18 mouse cellular contexts compared by ENCODE assay signal in the genomic region with DNA sequence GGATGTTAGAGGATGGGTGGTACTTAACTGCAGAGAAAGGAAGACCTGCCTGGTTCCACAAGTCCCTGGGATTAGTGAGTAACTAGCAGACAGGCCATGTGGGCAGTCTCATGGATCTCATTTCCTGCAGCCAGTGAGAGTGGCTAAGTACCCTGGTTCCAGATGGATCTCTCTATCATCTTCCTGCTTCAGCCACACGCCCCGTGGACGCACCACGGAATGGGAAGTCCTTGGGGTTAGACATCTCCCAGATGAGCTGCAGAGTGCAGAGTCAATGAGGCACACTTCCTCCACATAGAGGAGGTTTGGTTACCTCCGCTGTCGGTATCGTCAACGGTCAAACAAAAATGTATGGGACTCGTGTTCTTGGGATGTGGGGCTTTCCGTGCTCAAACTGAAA.
"Had no signal": no experiment of that assay in that cellular context is flagged by ENCODE, and none has a peak within 500 bp of the region (broad histone marks: within the 10 kb centered on the region; RNA-seq: fewer than 3 reads in every experiment).

No protein-coding gene starts in this region.

- H3K4me2 ChIP-seq: liver, embryonic 11.5 days; lung, embryonic 15.5 days; neural tube, embryonic 15.5 days; stomach, embryonic 15.5 days had no signal

- H3K4me3 ChIP-seq: left cerebral cortex, adult 2 months; limb, embryonic 10.5 days; lung, embryonic 15.5 days; midbrain, embryonic 10.5 days; myocyte; neural tube, embryonic 15.5 days; stomach, embryonic 15.5 days had no signal

- H3K27me3 ChIP-seq: lung, embryonic 15.5 days; neural tube, embryonic 15.5 days; stomach, embryonic 15.5 days had no signal

- H3K9ac ChIP-seq: lung, embryonic 15.5 days; neural tube, embryonic 15.5 days; stomach, embryonic 15.5 days had no signal

- H3K4me1 ChIP-seq: neural tube, embryonic 15.5 days; stomach, embryonic 15.5 days had no signal

- H3K36me3 ChIP-seq: limb, embryonic 10.5 days; lung, embryonic 15.5 days; midbrain, embryonic 10.5 days; neural tube, embryonic 15.5 days; stomach, embryonic 15.5 days had no signal

- H3K9me3 ChIP-seq: limb, embryonic 10.5 days; lung, embryonic 15.5 days; midbrain, embryonic 10.5 days; neural tube, embryonic 15.5 days; stomach, embryonic 15.5 days had no signal

- ATAC-seq: inflammation-experienced regulatory T-cells, adult 6 months had no signal

- H3K27ac ChIP-seq: left cerebral cortex, adult 2 months; limb, embryonic 10.5 days; lung, embryonic 15.5 days; macrophage; midbrain, embryonic 10.5 days; neural tube, embryonic 15.5 days; stomach, embryonic 15.5 days had no signal

- DNase-seq: kidney, adult 2 months; kidney, postnatal 10 days; lung, postnatal 14 days; midbrain, embryonic 14.5 days; right cerebral cortex, postnatal 4 days; spleen, adult 18-20 months; thymus, adult 2 months; thymus, postnatal 36 days had no signal
